Mouse (Mus musculus) liver, embryonic 11.5 days (tissue): ENCODE data around the gene Erlin1. TPM values are rescaled to one million over a fixed set of nuclear protein-coding genes. Genes with fewer than 3 reads are reported as not detected.

Source experiments
- ATAC-seq: fragments of 200-750 bp; cut with Nextera tagmentation; replicated peaks from 2 replicates; pipeline ENCODE4 v1.8.0; 2017; ENCODE audit warnings: moderate number of reproducible peaks, mild to moderate bottlenecking, moderate TSS enrichment, moderate library complexity; ENCODE audit not compliant: low FRiP score
- DNase-seq: peaks from one replicate; pipeline ENCODE4 v3.0.0-alpha.2; 2017; ENCODE audit warnings: low spot score
- H3K27ac ChIP-seq: fragments of 300-500 bp; sonication (generic); 2 replicates; pipeline ENCODE4 v1.5.1; 2014; ENCODE audit warnings: mild to moderate bottlenecking, low read depth, low read length, control low read depth
- H3K27me3 ChIP-seq: fragments of 300-500 bp; sonication (generic); replicated peaks from 2 replicates; pipeline ENCODE4 v1.6.1; 2014; ENCODE audit warnings: low read length, mixed read lengths; ENCODE audit not compliant: control insufficient read depth, insufficient read depth
- H3K36me3 ChIP-seq: fragments of 300-500 bp; sonication (generic); 2 replicates; pipeline ENCODE4 v1.6.1; 2014; ENCODE audit warnings: mild to moderate bottlenecking, low read length, moderate library complexity, mixed read lengths; ENCODE audit not compliant: control insufficient read depth, insufficient read depth
- H3K4me1 ChIP-seq: fragments of 300-500 bp; sonication (generic); replicated peaks from 2 replicates; pipeline ENCODE4 v1.6.1; 2014; ENCODE audit warnings: low read length, mixed read lengths; ENCODE audit not compliant: control insufficient read depth, insufficient read depth
- H3K4me2 ChIP-seq: fragments of 300-500 bp; sonication (generic); 2 replicates; pipeline ENCODE4 v1.6.1; 2014; ENCODE audit warnings: mild to moderate bottlenecking, control low read depth, moderate library complexity
- H3K4me3 ChIP-seq: fragments of 300-500 bp; sonication (generic); 2 replicates; pipeline ENCODE4 v1.5.1; 2014; ENCODE audit warnings: low read depth, low read length, control low read depth
- H3K9ac ChIP-seq: fragments of 300-500 bp; sonication (generic); 2 replicates; pipeline ENCODE4 v1.6.1; 2014; ENCODE audit warnings: low read depth, low read length, control low read depth
- H3K9me3 ChIP-seq: fragments of 300-500 bp; sonication (generic); 2 replicates; pipeline ENCODE4 v1.6.1; 2016; ENCODE audit warnings: low read length, inconsistent platforms, mixed read lengths; ENCODE audit not compliant: control insufficient read depth
- WGBS: fragments of 180-500 bp; shearing (Covaris S2); extraction: QIAGEN DNeasy Blood & Tissue Kit; methylation state at CpG from one replicate; pipeline ENCODE4 v1.1.7; 2014; 5-methylcytosine and 5-hydroxymethylcytosine counted together
- polyA plus RNA-seq: library from polyadenylated mRNA; unstranded; fragments of >200 nt; fragmentation: Nextera tagmentation; extraction: Ambion mirVana; gene quantifications from 2 replicates; pipeline ENCODE4 v1.2.1, GENCODE M21; 2014

Gene Erlin1
- polyA plus RNA-seq, 1 experiment from 2014 or later, result 22.4 TPM

- whole genome bisulfite sequencing, result 93% methylated on average over 3 of the region's 3 CpGs
- Histone ChIP-seq H3K27ac (no peak overlapping the region), H3K4me3 (no peak overlapping the region), H3K9ac (no peak overlapping the region), H3K9me3 (no peaks in the 10 kb centered on the region), H3K4me1 (peaks cover 16% of the 10 kb centered on the region), H3K4me2 (no peak overlapping the region), H3K36me3 (peaks cover 12% of the 10 kb centered on the region; the same call in 1 of the 2 replicates), H3K27me3 (no peaks in the 10 kb centered on the region)
- ATAC-seq (no peak), DNase-seq (no peak)
These were observed 33.4 kb upstream of the Erlin1 start for GRCm38 (mm10) chr19:44103001-44103400.

- H3K4me3 ChIP-seq, result no peak overlapping the region
- H3K9me3 ChIP-seq, result no peaks in the 10 kb centered on the region
- no peak for DNase-seq
- H3K4me2 ChIP-seq, result no peak overlapping the region
- ATAC-seq, result no peak
- H3K27me3 ChIP-seq, result no peaks in the 10 kb centered on the region
- no peak overlapping the region for H3K9ac ChIP-seq
- peaks cover 23% of the 10 kb centered on the region for H3K36me3 ChIP-seq
- peaks cover 5% of the 10 kb centered on the region for H3K4me1 ChIP-seq
- H3K27ac ChIP-seq, result no peak overlapping the region
These were observed 31.3 kb upstream of the Erlin1 start for GRCm38 (mm10) chr19:44100840-44101239.

- H3K27ac ChIP-seq, result no peak overlapping the region
- no peak overlapping the region for H3K9ac ChIP-seq
- no peak overlapping the region for H3K4me2 ChIP-seq
- peaks cover 9% of the 10 kb centered on the region; the same call in 1 of the 2 replicates for H3K36me3 ChIP-seq
- no peak overlapping the region for H3K4me3 ChIP-seq
- H3K9me3 ChIP-seq, result no peaks in the 10 kb centered on the region
- DNase-seq, result no peak
- 69% methylated on average over 3 of the region's 3 CpGs for WGBS
- no peaks in the 10 kb centered on the region for H3K4me1 ChIP-seq
- no peaks in the 10 kb centered on the region for H3K27me3 ChIP-seq
- ATAC-seq, result no peak
These were observed 16.7 kb upstream of the Erlin1 start for GRCm38 (mm10) chr19:44086278-44086677.

GRCm38 (mm10) chr19:44080920-44081319 lies 11.3 kb upstream of the Erlin1 start:
- H3K27me3 ChIP-seq, result no peaks in the 10 kb centered on the region
- H3K4me2 ChIP-seq, result no peak overlapping the region
- peaks cover 12% of the 10 kb centered on the region; the same call in 1 of the 2 replicates for H3K36me3 ChIP-seq
- no peak overlapping the region for H3K9ac ChIP-seq
- DNase-seq, result no peak
- H3K4me1 ChIP-seq, result no peaks in the 10 kb centered on the region
- no peaks in the 10 kb centered on the region for H3K9me3 ChIP-seq
- no peak for ATAC-seq
- no peak overlapping the region for H3K27ac ChIP-seq
- H3K4me3 ChIP-seq, result no peak overlapping the region
- WGBS, result 96% methylated on average over 2 of the region's 2 CpGs

- ATAC-seq, result no peak
- H3K4me3 ChIP-seq, result no peak overlapping the region
- H3K27ac ChIP-seq, result no peak overlapping the region
- DNase-seq, result no peak
- peaks cover 12% of the 10 kb centered on the region; the same call in 1 of the 2 replicates for H3K36me3 ChIP-seq
- H3K9me3 ChIP-seq, result no peaks in the 10 kb centered on the region
- no peak overlapping the region for H3K4me2 ChIP-seq
- H3K27me3 ChIP-seq, result no peaks in the 10 kb centered on the region
- no peaks in the 10 kb centered on the region for H3K4me1 ChIP-seq
- WGBS, result 90% methylated on average over 2 of the region's 2 CpGs
- no peak overlapping the region for H3K9ac ChIP-seq
These were observed 10.4 kb upstream of the Erlin1 start for GRCm38 (mm10) chr19:44080023-44080422.

GRCm38 (mm10) chr19:44077024-44077423 lies 7.4 kb upstream of the Erlin1 start:
- ATAC-seq (no peak), DNase-seq (no peak)
- Histone ChIP-seq H3K4me3 (no peak overlapping the region), H3K9me3 (no peaks in the 10 kb centered on the region), H3K4me2 (no peak overlapping the region), H3K27me3 (no peaks in the 10 kb centered on the region), H3K36me3 (peaks cover 12% of the 10 kb centered on the region; the same call in 1 of the 2 replicates), H3K27ac (no peak overlapping the region), H3K4me1 (no peaks in the 10 kb centered on the region), H3K9ac (no peak overlapping the region)
- 86% methylated on average over 4 of the region's 4 CpGs for WGBS

- Histone ChIP-seq H3K4me3 (no peak overlapping the region), H3K9ac (no peak overlapping the region), H3K9me3 (no peaks in the 10 kb centered on the region), H3K27ac (no peak overlapping the region), H3K4me2 (no peak overlapping the region), H3K36me3 (peaks cover 12% of the 10 kb centered on the region; the same call in 1 of the 2 replicates), H3K27me3 (no peaks in the 10 kb centered on the region), H3K4me1 (no peaks in the 10 kb centered on the region)
- 89% methylated on average over 9 of the region's 9 CpGs for WGBS
- ATAC-seq, result no peak
- no peak for DNase-seq
These were observed 6.9 kb upstream of the Erlin1 start for GRCm38 (mm10) chr19:44076457-44076856.

- Histone ChIP-seq H3K36me3 (peaks cover 12% of the 10 kb centered on the region; the same call in 1 of the 2 replicates), H3K9me3 (no peaks in the 10 kb centered on the region), H3K4me1 (no peaks in the 10 kb centered on the region; the same call in 1 of the 2 replicates), H3K27me3 (no peaks in the 10 kb centered on the region), H3K4me3 (no peak overlapping the region), H3K27ac (no peak overlapping the region), H3K9ac (no peak overlapping the region), H3K4me2 (no peak overlapping the region)
- WGBS, result 86% methylated on average over 11 of the region's 11 CpGs
- DNase-seq (no peak), ATAC-seq (no peak)
These were observed 5.4 kb upstream of the Erlin1 start for GRCm38 (mm10) chr19:44074986-44075385.

GRCm38 (mm10) chr19:44071166-44071565 lies 1.6 kb upstream of the Erlin1 start:
- H3K9me3 ChIP-seq, result no peaks in the 10 kb centered on the region
- H3K27ac ChIP-seq, result no peak overlapping the region
- H3K4me2 ChIP-seq, result no peak overlapping the region
- no peak overlapping the region for H3K9ac ChIP-seq
- H3K27me3 ChIP-seq, result no peaks in the 10 kb centered on the region
- no peak overlapping the region for H3K4me3 ChIP-seq
- no peak for ATAC-seq
- WGBS, result 75% methylated on average over 5 of the region's 5 CpGs
- peaks cover 3% of the 10 kb centered on the region for H3K4me1 ChIP-seq
- no peaks in the 10 kb centered on the region; the same call in 1 of the 2 replicates for H3K36me3 ChIP-seq
- DNase-seq, result no peak
